Mouse (Mus musculus) cerebellum, postnatal 25 days (tissue): Measurements from ENCODE around the gene 4921536K21Rik.
"Not testable (repeated sequence)": the region's sequence is repeated elsewhere in the genome, so short reads cannot be mapped to it uniquely, and the experiment has no call there.

ENCODE experiments used
- DNase-seq, 2 experiments: peaks; one replicate each; pipeline ENCODE4 v3.0.0; 2021; ENCODE audit warnings: mixed read lengths in 2 of 2

4921536K21Rik gene

DNA sequence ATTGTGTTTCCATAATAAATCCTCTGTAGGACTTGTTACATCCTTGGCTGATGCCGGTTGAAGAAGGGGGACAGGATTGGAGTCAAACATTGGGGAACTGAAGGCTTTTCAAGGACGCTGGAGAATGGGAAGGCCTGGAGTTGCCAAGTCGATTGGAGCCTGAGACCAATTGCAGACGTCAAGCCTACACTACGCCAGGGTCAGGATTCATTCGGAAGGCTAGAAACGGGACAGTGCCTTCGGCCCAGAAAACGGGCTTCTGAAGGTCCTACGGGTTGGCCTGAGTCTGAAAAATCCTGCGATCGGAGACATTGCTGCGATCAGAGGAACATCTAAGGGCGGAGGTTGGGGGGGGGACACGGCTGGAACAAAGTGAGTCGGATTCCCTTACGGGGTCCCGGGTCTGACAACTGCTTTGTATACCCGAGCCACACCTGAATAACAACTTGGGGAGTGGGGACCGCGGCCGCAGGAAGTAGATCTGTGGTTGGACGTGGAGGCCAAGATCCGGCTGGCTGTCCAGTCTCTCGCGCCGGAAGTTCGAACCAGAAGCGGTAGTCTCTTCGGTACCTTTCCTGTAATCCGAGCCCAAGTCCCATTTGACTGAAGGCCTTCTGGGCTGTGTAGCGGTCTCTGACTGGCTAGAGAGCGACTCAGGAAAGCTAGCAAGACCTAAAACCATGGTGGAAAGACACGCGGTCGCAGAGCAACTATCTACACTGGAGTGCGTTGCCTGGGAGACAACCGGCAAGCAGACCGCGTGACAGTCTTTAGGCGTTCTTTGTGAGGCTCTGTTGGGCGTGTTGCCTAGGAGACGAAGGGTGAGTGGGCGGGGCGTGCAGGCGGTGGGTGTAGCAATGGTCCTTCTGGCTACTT, at the start of gene 4921536K21Rik, which contains the start of gene Dusp18:
Gene 4921536K21Rik, minus strand, starts transcription at position 693 of the 876 bp plus-strand sequence.
Gene Dusp18, plus strand, starts transcription at position 835 of the 876 bp plus-strand sequence.
- peak; percentile 71 to 82 for DNase-seq

DNA sequence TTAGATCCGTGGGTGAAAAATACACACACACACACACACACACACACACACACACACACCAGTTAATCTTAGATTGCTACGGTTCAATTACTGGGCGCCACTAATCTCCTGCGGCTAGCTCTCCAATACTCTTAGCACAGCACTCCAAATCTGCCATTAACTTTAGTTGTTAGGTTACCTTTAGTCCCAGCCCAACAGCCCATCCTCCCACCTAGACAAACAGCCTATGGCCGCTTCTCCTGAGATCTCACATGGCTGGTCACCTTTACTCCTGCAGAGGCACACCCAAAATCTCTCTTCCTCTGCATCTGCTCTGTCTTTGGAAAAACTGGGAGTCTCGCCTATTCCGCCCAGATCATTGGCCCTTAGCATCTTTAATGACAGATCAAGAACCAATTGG, 46.5 kb upstream of the 4921536K21Rik start:
- no peak for DNase-seq

DNA sequence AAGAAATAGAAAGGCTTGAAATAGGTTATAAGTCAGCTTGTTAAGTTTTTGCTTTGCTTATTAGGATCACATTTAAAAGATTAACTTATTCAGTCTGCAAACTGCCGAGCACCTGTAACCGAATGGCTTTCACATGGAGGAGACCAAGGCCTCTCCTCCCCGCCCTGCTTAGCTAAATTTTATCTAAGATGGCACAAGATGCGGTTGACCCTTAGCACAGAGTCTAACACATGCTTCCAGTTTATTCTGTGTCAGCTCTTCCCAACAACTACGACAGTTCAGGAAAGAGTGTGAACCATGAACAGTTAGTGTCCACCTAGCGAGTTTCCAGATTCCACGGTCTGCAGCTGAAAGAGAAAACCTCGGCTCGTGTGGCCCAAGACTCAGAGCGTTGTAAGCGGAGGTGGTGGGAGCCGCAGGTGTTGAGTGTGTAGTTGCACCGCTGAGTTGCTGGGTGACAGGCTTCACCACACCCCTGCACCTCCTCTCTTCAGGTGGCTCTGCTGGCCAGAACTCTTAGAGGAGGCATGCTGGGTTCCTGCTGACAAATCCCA, 42.5 kb upstream of the 4921536K21Rik start:
- DNase-seq: no peak

DNA sequence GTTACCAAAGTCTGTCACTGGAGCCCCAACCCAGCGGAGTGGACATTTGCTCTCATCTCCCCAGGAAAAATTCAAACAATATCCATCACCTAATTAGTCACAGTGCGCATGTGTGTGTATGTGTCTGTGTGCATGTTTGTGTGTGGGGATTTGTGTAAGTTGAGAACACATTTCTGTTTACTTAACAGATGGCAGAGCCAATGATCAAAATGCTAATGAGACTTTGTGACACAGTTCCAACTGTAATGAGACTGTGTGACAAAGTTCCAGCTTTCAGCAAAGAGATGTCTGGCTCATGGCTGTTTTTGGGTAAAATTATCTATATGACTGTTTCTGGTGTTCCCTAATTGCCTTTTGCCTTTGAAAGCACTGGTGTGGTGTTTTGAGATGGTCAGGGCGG, 41.4 kb upstream of the 4921536K21Rik start:
- no peak for DNase-seq

DNA sequence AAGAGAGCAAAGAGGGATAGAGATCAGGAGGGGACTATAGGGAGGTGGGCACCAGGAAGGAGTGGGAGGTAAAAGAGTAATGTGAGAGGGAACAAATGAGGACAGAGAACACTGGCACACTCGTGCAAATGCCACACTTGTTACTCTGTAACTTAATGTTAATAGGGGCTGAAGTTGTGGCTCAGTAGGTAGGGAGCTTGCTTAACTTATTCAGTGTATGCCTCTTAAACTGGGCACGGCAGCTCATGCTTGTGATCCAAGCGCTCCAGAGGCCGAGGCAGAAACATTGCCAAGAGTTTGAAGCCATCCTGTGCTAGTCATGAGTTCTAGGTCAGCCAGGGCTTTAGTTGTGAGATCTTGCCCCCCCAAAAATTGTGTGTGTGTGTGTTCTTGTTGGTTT, 40.2 kb upstream of the 4921536K21Rik start:
- DNase-seq: no peak

DNA sequence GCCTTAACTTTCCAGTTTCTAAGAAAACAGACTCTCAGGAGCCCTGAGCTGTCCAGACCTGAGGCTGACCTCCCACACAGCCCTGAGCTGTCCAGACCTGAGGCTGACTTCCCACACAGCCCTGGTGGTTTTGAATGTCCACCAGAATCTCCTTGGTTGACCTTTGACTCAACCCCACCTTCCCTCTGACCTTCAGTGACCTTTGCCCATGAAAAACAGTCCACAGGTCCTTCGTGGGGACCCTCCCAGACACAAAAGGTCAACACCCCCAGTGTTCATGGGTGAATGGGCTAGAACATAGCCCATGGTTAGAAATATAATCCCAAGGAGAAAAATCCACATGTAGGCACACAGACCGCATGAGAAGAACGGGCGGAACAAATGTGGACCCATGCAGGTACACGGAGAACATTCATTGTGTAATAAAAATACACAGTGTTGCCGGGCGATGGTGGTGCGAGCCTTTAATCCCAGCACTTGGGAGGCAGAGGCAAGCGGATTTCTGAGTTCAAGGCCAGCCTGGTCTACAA, 38.9 kb upstream of the 4921536K21Rik start:
- no peak for DNase-seq

DNA sequence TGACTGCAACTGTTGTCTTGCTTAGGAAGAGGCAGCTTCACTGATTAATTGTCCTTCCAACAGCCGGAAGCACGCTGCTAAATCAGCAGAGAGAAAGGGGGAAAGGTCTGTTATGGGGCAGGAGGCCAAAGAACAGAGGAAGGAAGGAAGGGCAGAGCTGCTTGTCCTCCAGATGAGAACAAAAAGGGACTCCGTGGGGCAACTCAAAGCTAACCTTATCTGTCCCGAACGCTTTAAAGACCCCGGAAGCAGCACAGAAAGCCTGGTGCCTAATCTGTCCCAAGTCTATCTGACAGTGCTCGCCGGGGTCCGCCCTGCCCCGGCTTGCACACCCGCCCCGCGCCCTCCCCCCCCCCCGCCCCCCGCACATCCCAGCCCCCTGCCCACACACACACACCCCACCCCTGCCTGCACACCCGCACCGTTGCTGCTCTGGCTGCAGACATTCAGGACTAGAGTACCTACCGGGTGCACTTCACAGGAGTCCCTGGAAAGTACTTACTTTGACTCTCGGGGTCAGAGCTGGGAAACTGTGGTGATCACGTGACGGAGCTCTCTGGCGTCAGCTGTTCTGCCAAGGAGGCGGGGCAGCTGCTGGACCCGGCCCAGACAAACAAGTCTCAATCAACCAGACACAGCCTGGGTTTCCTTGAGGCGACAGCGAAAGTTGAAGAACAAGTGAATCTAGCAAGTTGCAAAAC, 36.8 kb upstream of the 4921536K21Rik start, which contains the start of gene Tcn2:
Gene Tcn2, minus strand, starts transcription at position 649 of the 701 bp plus-strand sequence.
- DNase-seq: peak; percentile 45 to 66

DNA sequence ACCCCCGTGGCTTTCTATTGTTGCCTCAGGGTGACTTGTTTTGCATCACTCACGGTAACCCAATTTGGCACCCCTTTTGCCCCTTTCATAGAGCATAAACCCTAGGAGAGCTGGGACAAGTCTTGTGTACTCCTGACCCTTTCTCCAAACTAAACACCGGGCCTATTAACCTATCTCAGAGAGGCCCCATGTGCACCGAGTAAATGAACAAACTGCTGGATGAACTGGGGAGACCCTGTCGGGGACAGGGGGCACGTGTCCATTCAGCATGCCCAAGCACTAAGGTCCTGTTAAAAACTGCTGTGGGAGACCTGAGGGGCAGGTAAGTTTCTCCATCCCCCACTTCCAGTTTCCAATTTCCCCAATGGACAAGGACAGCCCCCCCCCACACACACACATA, 36.0 kb upstream of the 4921536K21Rik start:
- DNase-seq: no peak

DNA sequence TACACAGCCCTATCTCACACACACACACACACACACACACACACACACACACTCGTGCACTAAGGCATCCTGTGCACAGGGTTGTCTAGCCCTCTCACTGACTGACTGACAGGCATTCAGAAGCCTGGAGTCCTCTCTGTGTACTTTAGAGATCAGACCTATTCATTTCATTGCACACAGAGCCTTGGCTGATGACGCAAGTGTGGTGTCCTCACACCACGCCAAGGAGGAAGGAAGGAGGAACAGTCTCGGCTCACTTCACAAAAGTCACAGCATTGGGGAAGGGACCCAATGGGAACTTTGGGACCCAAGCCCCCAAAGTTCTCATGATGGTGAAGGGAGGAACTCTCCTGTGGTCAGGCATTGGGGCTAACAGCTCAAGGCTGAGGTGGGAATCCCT, 35.1 kb upstream of the 4921536K21Rik start:
- DNase-seq: no peak

DNA sequence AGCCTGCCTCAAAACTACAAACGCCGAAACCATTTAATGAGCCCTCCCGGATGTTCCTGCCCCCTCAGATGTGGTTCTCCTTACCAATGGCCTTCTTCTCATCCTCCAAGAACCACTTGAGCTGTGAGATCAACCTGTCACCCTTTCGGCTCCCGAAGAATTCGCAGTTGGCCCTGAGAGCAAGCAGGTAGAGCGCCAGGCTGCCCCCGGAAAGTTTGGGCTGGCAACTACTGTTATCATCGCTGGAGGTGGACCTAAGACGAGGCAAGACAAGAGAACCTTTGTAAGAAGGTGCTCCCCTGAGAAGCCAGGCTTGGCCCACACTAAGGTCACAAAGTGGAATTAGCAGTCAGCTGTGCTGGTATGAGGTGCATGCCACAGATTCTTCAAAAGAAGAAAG, 31.0 kb upstream of the 4921536K21Rik start:
- DNase-seq: no peak

DNA sequence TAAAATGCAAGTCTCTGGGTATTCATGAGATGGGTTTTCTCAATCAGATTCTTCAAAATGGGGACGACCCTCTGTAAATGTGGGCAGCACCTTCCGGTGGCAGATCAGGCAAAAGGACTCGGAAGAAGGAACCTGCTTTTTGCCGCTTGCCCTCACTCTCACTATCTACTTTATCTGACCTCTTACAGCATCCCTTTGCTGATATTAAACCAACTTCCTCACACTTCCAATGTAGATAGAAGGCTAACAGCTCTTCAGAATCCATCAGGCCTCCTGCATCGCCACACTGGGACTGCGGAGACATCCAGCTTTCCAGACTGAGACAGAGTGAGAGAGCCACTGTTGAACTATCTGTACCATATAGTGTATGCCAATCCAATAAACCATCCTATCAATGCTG, 27.8 kb upstream of the 4921536K21Rik start:
- no peak for DNase-seq

DNA sequence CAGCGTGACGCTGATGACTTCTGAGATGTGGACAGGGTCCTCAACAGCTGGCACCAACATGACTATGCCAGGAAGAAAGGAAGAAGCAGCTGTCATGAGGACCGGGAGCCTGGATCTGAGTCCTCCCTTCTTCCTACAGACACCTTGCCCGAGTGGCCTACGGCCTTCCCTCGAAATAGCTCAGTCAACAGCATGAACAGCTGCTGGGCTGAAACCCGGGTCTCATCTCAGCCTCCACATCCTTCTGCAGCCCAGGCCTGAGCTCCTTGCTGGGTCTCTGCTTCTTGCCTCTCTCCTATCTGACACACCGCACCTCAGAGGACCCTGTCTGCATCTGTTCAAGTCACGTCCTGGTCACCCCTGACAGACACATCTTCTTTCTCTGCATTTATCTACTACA, 27.2 kb upstream of the 4921536K21Rik start:
- DNase-seq: no peak

DNA sequence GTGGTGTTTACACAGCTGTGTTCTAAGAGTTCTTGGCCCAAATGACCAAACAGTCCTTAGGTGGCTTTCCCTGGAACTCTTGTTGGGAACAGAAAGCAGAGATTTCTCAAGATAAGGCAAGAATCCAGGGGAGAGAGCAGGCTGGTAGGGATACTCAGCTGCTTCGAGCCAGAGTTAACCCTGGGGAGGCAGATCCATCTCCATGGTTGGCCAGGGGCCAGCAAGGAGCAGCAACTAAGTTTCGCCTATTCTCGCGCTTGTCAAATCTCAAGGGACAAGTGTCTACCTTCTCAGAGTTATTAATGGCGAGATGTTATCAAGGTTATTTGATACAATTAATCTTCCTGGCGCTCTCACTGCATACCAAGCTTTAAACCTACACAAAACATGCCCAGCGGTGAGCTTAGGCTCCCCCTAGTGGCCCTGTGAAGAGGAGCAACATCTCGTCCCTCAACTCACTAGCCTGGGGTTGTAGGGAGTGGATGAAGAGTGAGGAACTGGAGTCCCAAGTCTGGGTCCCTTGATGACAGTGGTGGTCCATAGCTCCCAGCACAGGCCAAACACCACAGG, 26.5 kb upstream of the 4921536K21Rik start:
- DNase-seq: peak; percentile 68 to 81

DNA sequence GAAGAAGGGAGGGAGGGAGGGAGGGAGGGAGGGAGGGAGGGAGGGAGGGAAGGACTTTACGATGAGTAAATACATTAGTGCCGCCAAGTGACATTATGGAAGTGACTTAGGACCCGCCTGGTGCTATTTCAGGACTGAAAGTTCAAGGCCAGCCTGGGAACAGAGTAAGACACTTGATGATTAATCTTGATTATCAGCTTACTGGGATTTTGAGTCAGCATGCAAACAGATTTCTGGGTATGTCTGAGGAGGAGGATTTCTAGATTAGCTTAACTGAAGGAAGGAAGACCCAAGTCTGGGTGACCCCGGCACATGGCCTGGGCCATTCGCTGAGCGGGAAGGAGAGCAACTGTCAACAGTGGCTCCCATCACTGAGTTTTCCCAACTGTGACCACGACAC, 25.6 kb upstream of the 4921536K21Rik start:
- no peak for DNase-seq

DNA sequence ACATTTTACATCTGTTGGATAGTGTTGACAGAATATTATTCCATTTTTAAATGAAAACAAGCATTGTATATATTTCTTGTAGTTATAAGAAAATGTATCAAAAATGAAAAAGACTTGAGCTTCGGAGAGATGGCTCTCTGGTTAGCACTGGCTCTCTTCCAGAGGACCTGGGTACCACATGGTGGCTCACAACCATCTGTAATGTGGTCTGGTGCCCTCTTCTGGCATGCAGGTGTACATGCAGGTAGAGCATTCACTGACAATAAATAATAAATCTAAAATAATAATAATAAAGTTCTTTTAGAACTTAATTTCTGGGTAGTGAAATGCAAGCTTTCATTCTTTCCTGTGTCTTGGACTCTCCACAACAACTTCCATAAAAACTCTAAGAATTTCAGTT, 23.8 kb upstream of the 4921536K21Rik start:
- peak in 1 of 2 experiments; percentile 67 for DNase-seq

DNA sequence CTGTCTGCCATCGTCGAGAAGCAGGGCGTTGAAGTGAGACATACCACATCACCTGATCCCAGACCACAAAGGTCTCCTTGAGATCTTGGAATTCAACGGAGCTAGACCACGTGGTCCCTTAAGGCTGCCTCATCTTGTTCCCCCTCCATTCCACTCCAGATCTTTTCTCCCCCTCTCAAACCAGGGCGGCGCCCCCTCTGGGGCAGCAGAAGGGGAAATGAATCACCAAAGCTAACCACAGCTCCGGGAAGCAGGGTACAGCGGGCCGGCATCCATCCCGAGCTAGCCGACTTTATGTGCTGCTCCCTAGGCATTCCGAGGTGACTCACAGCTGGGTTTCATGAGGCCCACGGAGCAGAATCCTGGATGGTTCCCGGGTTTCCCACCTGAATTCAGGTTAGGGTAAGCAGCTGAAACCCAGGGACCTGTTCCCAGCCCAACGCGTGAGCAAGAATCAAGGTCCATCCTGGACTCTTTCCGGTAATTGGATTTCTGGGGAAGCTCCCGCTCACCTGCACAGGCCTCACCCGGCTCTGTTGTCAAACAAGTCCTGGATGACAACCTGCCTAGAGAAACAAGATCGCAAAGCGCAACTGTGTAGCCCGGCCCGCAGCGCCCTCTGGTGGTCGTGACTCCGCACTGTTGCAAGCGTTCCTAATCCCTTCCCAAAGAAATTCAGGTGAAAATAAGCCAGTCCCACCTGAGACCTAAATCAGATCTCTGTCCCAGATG, 19.4 kb upstream of the 4921536K21Rik start, which contains the start of gene Slc35e4:
Gene Slc35e4, minus strand, starts transcription at position 556 of the 732 bp plus-strand sequence.
- DNase-seq: peak; percentile 94 to 97

DNA sequence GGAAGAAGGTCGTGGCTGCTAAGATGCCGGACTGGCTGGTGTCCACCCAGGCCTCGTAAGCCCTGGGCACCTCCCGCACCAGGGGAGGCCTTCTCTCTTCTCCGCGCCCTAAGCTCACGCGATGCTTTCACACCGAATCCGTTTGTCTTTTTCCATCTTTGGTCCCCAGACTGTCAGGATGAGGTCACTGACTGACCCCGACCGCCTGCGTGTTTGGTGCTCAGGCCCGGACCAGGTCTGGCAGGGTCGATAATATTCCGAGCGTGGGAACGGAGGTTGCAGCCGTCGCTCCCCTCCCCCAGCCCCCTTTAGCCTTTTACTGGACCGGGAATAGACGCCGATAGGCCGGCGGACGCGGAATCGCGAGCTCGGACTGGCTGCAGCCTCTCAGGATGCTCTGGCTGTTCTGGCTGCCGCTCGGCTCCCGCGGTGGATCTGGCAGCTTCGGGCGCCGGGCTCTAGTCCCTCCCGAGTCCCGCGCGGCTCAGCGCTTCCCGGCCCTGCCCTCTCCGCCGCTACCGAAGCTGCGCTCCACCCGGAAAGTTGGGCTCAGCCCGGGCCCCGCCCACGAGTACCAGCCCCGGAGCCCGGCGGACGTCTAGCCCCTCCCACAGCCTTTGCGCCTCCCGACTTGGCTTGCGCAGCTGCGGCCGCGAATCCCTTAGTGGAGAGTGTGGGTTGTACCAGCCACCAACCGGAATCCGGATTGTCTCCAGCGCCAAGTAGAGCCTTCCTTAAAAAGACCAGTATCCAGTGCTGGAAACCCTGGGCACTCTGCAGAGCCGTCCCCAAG, 18.6 kb upstream of the 4921536K21Rik start:
- peak; percentile 93 to 95 for DNase-seq

DNA sequence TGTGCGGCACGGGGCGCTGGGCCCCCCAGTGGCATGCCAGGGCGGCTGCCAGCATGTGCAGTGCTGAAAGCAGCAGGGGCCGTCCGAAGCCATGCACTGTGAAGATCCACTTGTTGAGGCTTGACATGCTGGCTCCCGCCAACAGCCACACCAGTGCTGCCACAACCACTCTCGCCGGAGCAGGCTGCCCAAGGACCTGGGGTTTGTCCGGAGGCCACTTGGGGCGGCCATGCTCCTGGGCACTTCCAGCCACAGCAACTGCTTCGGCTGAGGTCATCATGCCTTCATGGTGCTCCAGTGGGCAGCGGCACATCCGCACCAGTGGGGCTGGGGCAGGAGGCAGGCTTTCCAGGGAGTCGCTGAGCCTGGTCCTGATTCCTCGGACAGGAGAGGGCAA, 18.0 kb upstream of the 4921536K21Rik start:
- peak in 1 of 2 experiments; percentile 60 for DNase-seq

DNA sequence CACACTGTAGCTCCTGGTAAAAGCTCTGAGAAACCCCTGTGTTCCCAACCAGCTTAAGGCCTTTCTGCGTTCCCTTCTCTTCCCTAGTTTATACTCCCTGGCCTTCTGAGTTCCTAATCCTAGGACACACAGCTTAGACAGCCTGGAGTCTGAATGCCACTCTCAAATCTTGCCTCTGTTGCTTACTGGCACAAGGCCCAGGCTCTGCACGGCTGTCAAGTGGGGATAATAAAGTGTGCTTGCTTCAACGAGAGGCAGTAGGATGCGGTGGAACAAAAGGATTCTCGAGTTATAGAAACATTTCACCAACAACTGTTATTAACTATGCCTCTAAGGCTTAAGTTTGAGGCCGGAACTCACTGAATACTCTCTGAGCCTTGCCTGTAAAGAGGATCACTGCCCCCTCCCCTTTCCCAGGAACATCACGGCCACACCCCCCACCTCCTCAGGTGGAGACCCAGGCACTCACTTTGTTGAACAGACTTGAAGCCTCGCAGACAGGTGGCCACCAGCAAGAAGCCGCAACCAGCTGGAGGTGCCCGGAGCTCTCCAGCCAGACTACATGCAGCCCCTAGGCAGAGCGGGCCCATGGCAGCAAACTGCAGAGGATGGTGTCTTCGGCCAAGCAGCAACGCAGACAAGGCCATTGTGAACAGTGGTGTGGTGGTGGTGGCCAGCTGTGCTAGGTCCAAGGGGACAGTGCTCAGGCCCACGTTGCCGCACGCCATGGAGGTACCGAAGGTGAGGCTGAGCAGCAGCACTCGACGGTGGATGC, 17.4 kb upstream of the 4921536K21Rik start:
- DNase-seq: peak; percentile 48 to 71

DNA sequence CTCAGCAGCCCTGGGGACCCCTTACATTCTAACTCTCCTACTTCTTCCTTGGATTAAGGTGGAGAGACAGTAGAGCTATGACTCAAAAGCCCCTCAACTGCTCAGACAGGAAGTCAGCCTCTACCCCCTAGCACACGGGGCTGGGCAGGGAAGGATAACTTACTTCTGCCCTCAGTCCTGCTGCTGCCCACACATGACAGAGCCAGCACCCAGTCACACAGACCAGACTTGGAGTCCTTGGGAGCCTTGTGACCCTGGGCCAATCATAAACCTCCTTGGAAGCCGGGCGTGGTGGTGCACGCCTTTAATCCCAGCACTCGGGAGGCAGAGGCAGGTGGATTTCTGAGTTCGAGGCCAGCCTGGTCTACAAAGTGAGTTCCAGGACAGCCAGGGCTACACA, 16.5 kb upstream of the 4921536K21Rik start:
- not testable (repeated sequence) for DNase-seq
